Mouse (Mus musculus): ENCODE results near the gene Ssr2.
A peak's percentile ranks its signal among the peaks of the same experiment; 100 is the strongest.

Gene Ssr2

GRCm38 (mm10) chr3:88623346-88624135 is 47.9 kb downstream of the Ssr2 start:
- DNase-seq (ENCODE audit: low spot score in 2 of 2), result no peak

- DNase-seq (ENCODE audit: low spot score in 2 of 2), result no peak
Observed at GRCm38 (mm10) chr3:88624324-88624723, 48.6 kb downstream of the Ssr2 start.

GRCm38 (mm10) chr3:88624951-88625350 is 49.3 kb downstream of the Ssr2 start:
- no peak for DNase-seq (ENCODE audit: low spot score in 2 of 2)

GRCm38 (mm10) chr3:88625531-88625930 is 49.9 kb downstream of the Ssr2 start:
- no peak for DNase-seq (ENCODE audit: low spot score in 2 of 2)

- no peak for DNase-seq (ENCODE audit: low spot score in 2 of 2)
Observed at GRCm38 (mm10) chr3:88626316-88626715, 50.6 kb downstream of the Ssr2 start.

- DNase-seq (ENCODE audit: low spot score in 2 of 2), result no peak
Observed at GRCm38 (mm10) chr3:88627114-88627513, 51.4 kb downstream of the Ssr2 start.

- DNase-seq (ENCODE audit: low spot score in 2 of 2), result no peak
Observed at GRCm38 (mm10) chr3:88627535-88627934, 51.9 kb downstream of the Ssr2 start.

GRCm38 (mm10) chr3:88628766-88629165 is 53.1 kb downstream of the Ssr2 start:
- DNase-seq (ENCODE audit: low spot score in 2 of 2), result no peak

GRCm38 (mm10) chr3:88629244-88629643 is 53.6 kb downstream of the Ssr2 start:
- peak; percentile 47 to 76 for DNase-seq (ENCODE audit: low spot score in 2 of 2)

GRCm38 (mm10) chr3:88630018-88630417 is 54.3 kb downstream of the Ssr2 start:
- no peak for DNase-seq (ENCODE audit: low spot score in 2 of 2)

- DNase-seq (ENCODE audit: low spot score in 2 of 2), result no peak
Observed at GRCm38 (mm10) chr3:88630849-88631341, 55.2 kb downstream of the Ssr2 start.

GRCm38 (mm10) chr3:88631921-88632587 is 56.4 kb downstream of the Ssr2 start:
- peak in 1 of 2 experiments; percentile 13 for DNase-seq (ENCODE audit: low spot score in 2 of 2)

- DNase-seq (ENCODE audit: low spot score in 2 of 2), result peak in 1 of 2 experiments; percentile 5
Observed at GRCm38 (mm10) chr3:88633056-88633455, 57.4 kb downstream of the Ssr2 start.

- peak in 1 of 2 experiments; percentile 11 for DNase-seq (ENCODE audit: low spot score in 2 of 2)
Observed at GRCm38 (mm10) chr3:88635506-88636275, 60.0 kb downstream of the Ssr2 start.

- DNase-seq (ENCODE audit: low spot score in 2 of 2), result peak in 1 of 2 experiments; percentile 12
Observed at GRCm38 (mm10) chr3:88636555-88636986, 60.9 kb downstream of the Ssr2 start.

- no peak for DNase-seq (ENCODE audit: low spot score in 2 of 2)
Observed at GRCm38 (mm10) chr3:88637134-88637533, 61.5 kb downstream of the Ssr2 start.

Measured in frontal cortex, postnatal 25 days (tissue).